Comparison of ENCODE assay signal across 9 mouse cellular contexts in the genomic region with DNA sequence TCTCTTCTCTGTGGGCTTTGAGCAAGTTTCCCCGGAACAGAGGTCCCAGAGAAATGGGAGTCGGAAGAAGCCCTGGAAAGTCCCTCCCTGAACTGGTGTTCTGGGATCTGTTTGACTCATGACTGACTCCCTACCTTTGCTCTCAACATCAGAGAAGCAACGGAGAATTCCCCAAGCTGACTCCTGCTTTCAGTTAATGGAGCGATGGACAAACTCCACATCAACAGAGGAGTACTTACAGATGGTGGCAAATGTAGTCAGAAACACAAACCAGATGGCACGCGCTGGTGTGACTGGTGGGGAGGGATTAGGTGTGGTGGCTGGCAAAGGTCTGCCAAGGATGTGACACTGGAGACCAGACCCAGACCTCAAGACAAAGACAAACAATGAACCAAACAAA. TPM values are rescaled to one million over a fixed set of nuclear protein-coding genes. Genes with fewer than 3 reads are reported as not detected.
DNase-seq lines count a peak whose midpoint lies in the region; ATAC-seq and TF ChIP-seq lines count a peak whose summit lies in the region.
"Had no signal": no experiment of that assay in that cellular context is flagged by ENCODE, and none has a peak within 500 bp of the region (broad histone marks: within the 10 kb centered on the region; RNA-seq: fewer than 3 reads in every experiment).

No protein-coding gene starts in this region.

- no peaks in the 10 kb centered on the region for H3K36me3 ChIP-seq in heart, postnatal 0 days (replicated peaks; ENCODE audit: control insufficient read depth, insufficient read depth, low read length)
- H3K36me3 ChIP-seq in embryonic facial prominence, embryonic 10.5 days (replicated peaks) = no peaks in the 10 kb centered on the region
- no peaks in the 10 kb centered on the region for H3K36me3 ChIP-seq in hindbrain, embryonic 15.5 days
- H3K36me3 ChIP-seq in midbrain, embryonic 15.5 days (replicated peaks) = no peaks in the 10 kb centered on the region

- WGBS in heart, postnatal 0 days = 51% methylated on average over 6 of the region's 6 CpGs
- 62% methylated on average over 6 of the region's 6 CpGs for WGBS in embryonic facial prominence, embryonic 10.5 days
- WGBS in hindbrain, embryonic 15.5 days = 66% methylated on average over 6 of the region's 6 CpGs
- WGBS in midbrain, embryonic 15.5 days = 70% methylated on average over 6 of the region's 6 CpGs

- no peaks in the 10 kb centered on the region for H3K9me3 ChIP-seq in heart, postnatal 0 days (replicated peaks; ENCODE audit: control insufficient read depth, low read length)
- H3K9me3 ChIP-seq in embryonic facial prominence, embryonic 10.5 days = no peaks in the 10 kb centered on the region
- H3K9me3 ChIP-seq in hindbrain, embryonic 15.5 days = no peaks in the 10 kb centered on the region
- H3K9me3 ChIP-seq in midbrain, embryonic 15.5 days = no peaks in the 10 kb centered on the region

- H3K27ac ChIP-seq in heart, postnatal 0 days (ENCODE audit: low read depth) = no peak overlapping the region
- H3K27ac ChIP-seq in embryonic facial prominence, embryonic 10.5 days (replicated peaks) = no peak overlapping the region
- no peak overlapping the region for H3K27ac ChIP-seq in hindbrain, embryonic 15.5 days (replicated peaks)
- H3K27ac ChIP-seq in midbrain, embryonic 15.5 days = no peak overlapping the region

- no peak for ATAC-seq in heart, postnatal 0 days (ENCODE audit: insufficient read depth, low read depth)
- no peak for ATAC-seq in hindbrain, embryonic 15.5 days (ENCODE audit: low FRiP score, low read depth)
- no peak for ATAC-seq in midbrain, embryonic 15.5 days (replicated peaks)

- no peak overlapping the region for H3K4me3 ChIP-seq in heart, postnatal 0 days (ENCODE audit: low read depth, low read length)
- H3K4me3 ChIP-seq in embryonic facial prominence, embryonic 10.5 days = peak overlapping the region; percentile 47
- peak overlapping the region; percentile 20 for H3K4me3 ChIP-seq in hindbrain, embryonic 15.5 days
- no peak overlapping the region for H3K4me3 ChIP-seq in midbrain, embryonic 15.5 days

- no peak for DNase-seq in heart, postnatal 0 days (ENCODE audit: low spot score)
- no peak for DNase-seq in heart, postnatal 10 days
- DNase-seq in embryonic facial prominence, embryonic 10.5 days (ENCODE audit: low spot score) = peak; percentile 40
- DNase-seq in right cerebral cortex, postnatal 10 days (ENCODE audit: low spot score in 2 of 2) = no peak
- no peak for DNase-seq in adrenal gland, adult 2 months
- DNase-seq in spleen, adult 18-20 months = no peak

- H3K4me2 ChIP-seq in heart, postnatal 0 days (ENCODE audit: low read depth, low read length) = peak overlapping the region; percentile 40; the same call in 1 of the 2 replicates
- peak overlapping the region; percentile 44 for H3K4me2 ChIP-seq in hindbrain, embryonic 15.5 days
- H3K4me2 ChIP-seq in midbrain, embryonic 15.5 days = peak overlapping the region; percentile 35

- intact Hi-C loops in heart, postnatal 10 days (cut with DNase I) = loop anchor here (2.0 kb wide), 1 partner anchor 84 kb away; no protein-coding TSS in a partner anchor

- no peaks in the 10 kb centered on the region; the same call in 1 of the 2 replicates for H3K4me1 ChIP-seq in heart, postnatal 0 days (ENCODE audit: control insufficient read depth, insufficient read depth)
- H3K4me1 ChIP-seq in embryonic facial prominence, embryonic 10.5 days = peaks cover 12% of the 10 kb centered on the region
- peaks cover 9% of the 10 kb centered on the region; the same call in 1 of the 2 replicates for H3K4me1 ChIP-seq in hindbrain, embryonic 15.5 days (replicated peaks)
- H3K4me1 ChIP-seq in midbrain, embryonic 15.5 days = peaks cover 3% of the 10 kb centered on the region; the same call in 1 of the 2 replicates

- TF ChIP-seq CTCF in heart, postnatal 0 days (IDR thresholded peaks at IDR 0.05; ENCODE audit: low read depth) = no peak

- H3K27me3 ChIP-seq in heart, postnatal 0 days (ENCODE audit: control insufficient read depth, insufficient read depth, low read length) = peaks cover 17% of the 10 kb centered on the region
- peaks cover 48% of the 10 kb centered on the region for H3K27me3 ChIP-seq in embryonic facial prominence, embryonic 10.5 days (replicated peaks; ENCODE audit: low read depth, poor library complexity, severe bottlenecking)
- H3K27me3 ChIP-seq in hindbrain, embryonic 15.5 days = peaks cover 5% of the 10 kb centered on the region; the same call in 1 of the 2 replicates
- peaks cover 7% of the 10 kb centered on the region for H3K27me3 ChIP-seq in midbrain, embryonic 15.5 days (replicated peaks)

- TF ChIP-seq EP300 in heart, postnatal 0 days (IDR thresholded peaks at IDR 0.05; ENCODE audit: low read depth) = no peak

- no peak overlapping the region for H3K9ac ChIP-seq in heart, postnatal 0 days (replicated peaks; ENCODE audit: low read depth, low read length)
- H3K9ac ChIP-seq in hindbrain, embryonic 15.5 days = no peak overlapping the region
- no peak overlapping the region for H3K9ac ChIP-seq in midbrain, embryonic 15.5 days

RNA-seq across cellular contexts. Expression of a gene that starts 5.8 kb away (rescaled TPM):
- total RNA-seq in heart, postnatal 0 days (2014; rRNA removed; ENCODE audit: low replicate concordance) = not detected in 2 replicates
- polyA plus RNA-seq in heart, postnatal 0 days (2015; fragmentation: Nextera tagmentation; extraction: Ambion mirVana) = not detected in 2 replicates
- not detected for total RNA-seq in heart, postnatal 10 days (2021)
- polyA plus RNA-seq in embryonic facial prominence, embryonic 10.5 days (2016; fragmentation: Nextera tagmentation; extraction: Ambion mirVana) = 0.27 TPM in 1 of 2 replicates, not detected in the other
- 0.35 and 0.72 TPM in 2 replicates for polyA plus RNA-seq in hindbrain, embryonic 15.5 days (2015; fragmentation: Nextera tagmentation; extraction: Ambion mirVana)
- polyA plus RNA-seq in midbrain, embryonic 15.5 days (2015; fragmentation: Nextera tagmentation; extraction: Ambion mirVana) = 0.28 and 0.41 TPM in 2 replicates
- total RNA-seq in adrenal gland, adult 2 months (2021) = not detected
- polyA plus RNA-seq in adrenal gland, adult 2 months (2012; rRNA removed) = not detected in 2 replicates
- total RNA-seq: gastrocnemius, adult 8-10 months had no signal

RNA-seq across cellular contexts. Expression of a gene that starts 25.3 kb away (rescaled TPM):
- 0.58 TPM in 1 of 2 replicates, not detected in the other for total RNA-seq in heart, postnatal 0 days (2014; rRNA removed; ENCODE audit: low replicate concordance)
- 0.08 TPM in 1 of 2 replicates, not detected in the other for polyA plus RNA-seq in heart, postnatal 0 days (2015; fragmentation: Nextera tagmentation; extraction: Ambion mirVana)
- total RNA-seq in heart, postnatal 10 days (2021) = not detected
- 0.04 and 0.19 TPM in 2 replicates for polyA plus RNA-seq in embryonic facial prominence, embryonic 10.5 days (2016; fragmentation: Nextera tagmentation; extraction: Ambion mirVana)
- polyA plus RNA-seq in hindbrain, embryonic 15.5 days (2015; fragmentation: Nextera tagmentation; extraction: Ambion mirVana) = 4.7 and 6.5 TPM in 2 replicates
- 6.3 and 8.0 TPM in 2 replicates for polyA plus RNA-seq in midbrain, embryonic 15.5 days (2015; fragmentation: Nextera tagmentation; extraction: Ambion mirVana)
- 1 to 10 TPM in 1 of 2 experiments, under 1 TPM in 1; 0.79 to 1.0 TPM for total RNA-seq in adrenal gland, adult 2 months (2021)
- polyA plus RNA-seq in adrenal gland, adult 2 months (2012; rRNA removed) = 1.4 and 2.5 TPM in 2 replicates

RNA-seq across cellular contexts. Expression of a gene that starts 28.6 kb away (rescaled TPM):
- total RNA-seq in heart, postnatal 0 days (2014; rRNA removed; ENCODE audit: low replicate concordance) = 0.66 TPM in 1 of 2 replicates, not detected in the other
- polyA plus RNA-seq in heart, postnatal 0 days (2015; fragmentation: Nextera tagmentation; extraction: Ambion mirVana) = 0.30 and 0.49 TPM in 2 replicates
- total RNA-seq in heart, postnatal 10 days (2021) = under 1 TPM; 0.42 to 0.60 TPM
- 0.12 TPM in 1 of 2 replicates, not detected in the other for polyA plus RNA-seq in embryonic facial prominence, embryonic 10.5 days (2016; fragmentation: Nextera tagmentation; extraction: Ambion mirVana)
- 0.40 and 0.42 TPM in 2 replicates for polyA plus RNA-seq in hindbrain, embryonic 15.5 days (2015; fragmentation: Nextera tagmentation; extraction: Ambion mirVana)
- polyA plus RNA-seq in midbrain, embryonic 15.5 days (2015; fragmentation: Nextera tagmentation; extraction: Ambion mirVana) = 0.24 and 0.27 TPM in 2 replicates
- total RNA-seq in adrenal gland, adult 2 months (2021) = under 1 TPM; 0.59 to 0.78 TPM
- polyA plus RNA-seq in adrenal gland, adult 2 months (2012; rRNA removed) = 2.3 and 3.0 TPM in 2 replicates

RNA-seq across cellular contexts. Expression of a gene that starts 30.8 kb away (rescaled TPM):
- total RNA-seq in heart, postnatal 0 days (2014; rRNA removed; ENCODE audit: low replicate concordance) = not detected in 2 replicates
- polyA plus RNA-seq in heart, postnatal 0 days (2015; fragmentation: Nextera tagmentation; extraction: Ambion mirVana) = 0.26 and 0.29 TPM in 2 replicates
- total RNA-seq in heart, postnatal 10 days (2021) = under 1 TPM; 0.17 to 0.34 TPM
- 0.16 and 0.36 TPM in 2 replicates for polyA plus RNA-seq in embryonic facial prominence, embryonic 10.5 days (2016; fragmentation: Nextera tagmentation; extraction: Ambion mirVana)
- 0.87 and 0.98 TPM in 2 replicates for polyA plus RNA-seq in hindbrain, embryonic 15.5 days (2015; fragmentation: Nextera tagmentation; extraction: Ambion mirVana)
- 0.86 and 0.89 TPM in 2 replicates for polyA plus RNA-seq in midbrain, embryonic 15.5 days (2015; fragmentation: Nextera tagmentation; extraction: Ambion mirVana)
- total RNA-seq in adrenal gland, adult 2 months (2021) = not detected
- polyA plus RNA-seq in adrenal gland, adult 2 months (2012; rRNA removed) = 1.3 and 1.6 TPM in 2 replicates
- total RNA-seq: gastrocnemius, adult 8-10 months had no signal

RNA-seq across cellular contexts. Expression of a gene that starts 46.6 kb away (rescaled TPM):
- 3.0 and 3.7 TPM in 2 replicates for total RNA-seq in heart, postnatal 0 days (2014; rRNA removed; ENCODE audit: low replicate concordance)
- 0.86 and 2.5 TPM in 2 replicates for polyA plus RNA-seq in heart, postnatal 0 days (2015; fragmentation: Nextera tagmentation; extraction: Ambion mirVana)
- total RNA-seq in heart, postnatal 10 days (2021) = 1 to 10 TPM; 2.0 to 2.2 TPM
- polyA plus RNA-seq in embryonic facial prominence, embryonic 10.5 days (2016; fragmentation: Nextera tagmentation; extraction: Ambion mirVana) = 0.09 and 0.13 TPM in 2 replicates
- 0.34 and 0.44 TPM in 2 replicates for polyA plus RNA-seq in hindbrain, embryonic 15.5 days (2015; fragmentation: Nextera tagmentation; extraction: Ambion mirVana)
- polyA plus RNA-seq in midbrain, embryonic 15.5 days (2015; fragmentation: Nextera tagmentation; extraction: Ambion mirVana) = 0.25 and 0.87 TPM in 2 replicates
- not detected for total RNA-seq in adrenal gland, adult 2 months (2021)
- not detected in 2 replicates for polyA plus RNA-seq in adrenal gland, adult 2 months (2012; rRNA removed)
- total RNA-seq: gastrocnemius, adult 8-10 months had no signal

Comparison
In these comparisons a context has a peak if more than half of its experiments do, and no peak if none do; other contexts are left out.
1. H3K4me3 ChIP-seq: peak in embryonic facial prominence, embryonic 10.5 days (single experiment) and hindbrain, embryonic 15.5 days (single experiment); none in heart, postnatal 0 days (single experiment) and midbrain, embryonic 15.5 days (single experiment).
2. Peak in every context shown above with its lines, with median percentiles within 50 percentile points of each other: H3K4me2 ChIP-seq.